Mouse (Mus musculus) NIH3T3 (cell line): Measurements from ENCODE around the gene Dok4.
"Not testable (repeated sequence)": the region's sequence is repeated elsewhere in the genome, so short reads cannot be mapped to it uniquely, and the experiment has no call there.

Experiments used
- DNase-seq: peaks from one replicate; pipeline ENCODE4 v3.0.0-alpha.2; 2012; ENCODE audit warnings: low read depth

Dok4 gene

GRCm38 (mm10) chr8:94880742-94881141, 4.6 kb upstream of the Dok4 start:
- no peak for DNase-seq

- no peak for DNase-seq
These were observed 690 bp upstream of the Dok4 start for GRCm38 (mm10) chr8:94876820-94877219.

GRCm38 (mm10) chr8:94875871-94876150, 319 bp downstream of the Dok4 start:
- DNase-seq, result no peak

GRCm38 (mm10) chr8:94875096-94875870, 847 bp downstream of the Dok4 start:
- peak; percentile 26 for DNase-seq

GRCm38 (mm10) chr8:94874358-94874757, 1.8 kb downstream of the Dok4 start:
- peak; percentile 88 for DNase-seq

GRCm38 (mm10) chr8:94872576-94872975, 3.6 kb downstream of the Dok4 start:
- no peak for DNase-seq

- DNase-seq, result no peak
These were observed 4.0 kb downstream of the Dok4 start for GRCm38 (mm10) chr8:94872156-94872555.

- DNase-seq, result peak; percentile 67
These were observed 4.8 kb downstream of the Dok4 start for GRCm38 (mm10) chr8:94871108-94871894.

GRCm38 (mm10) chr8:94870474-94871107, 5.5 kb downstream of the Dok4 start:
- DNase-seq, result no peak

GRCm38 (mm10) chr8:94870003-94870402, 6.1 kb downstream of the Dok4 start:
- no peak for DNase-seq

GRCm38 (mm10) chr8:94869146-94869545, 7.0 kb downstream of the Dok4 start:
- no peak for DNase-seq

- DNase-seq, result no peak
These were observed 9.2 kb downstream of the Dok4 start for GRCm38 (mm10) chr8:94866921-94867320.

- DNase-seq, result no peak
These were observed 10.8 kb downstream of the Dok4 start for GRCm38 (mm10) chr8:94865292-94865691.

- peak; percentile 19 for DNase-seq
These were observed 12.0 kb downstream of the Dok4 start for GRCm38 (mm10) chr8:94863897-94864673.

- DNase-seq, result no peak
These were observed 13.5 kb downstream of the Dok4 start for GRCm38 (mm10) chr8:94862487-94863220.

- peak; percentile 77 for DNase-seq
These were observed 14.7 kb downstream of the Dok4 start for GRCm38 (mm10) chr8:94861352-94861910.

- peak; percentile 93 for DNase-seq
These were observed 18.6 kb downstream of the Dok4 start, which contains the start of gene Polr2c for GRCm38 (mm10) chr8:94857346-94858173. Polr2c (plus strand) TSS chr8:94857450.

GRCm38 (mm10) chr8:94857011-94857345, 19.2 kb downstream of the Dok4 start:
- no peak for DNase-seq

- not testable (repeated sequence) for DNase-seq
These were observed 21.4 kb downstream of the Dok4 start for GRCm38 (mm10) chr8:94854761-94855160.

GRCm38 (mm10) chr8:94850049-94850448, 26.1 kb downstream of the Dok4 start:
- no peak for DNase-seq
